Mouse (Mus musculus): ENCODE measurements at regions not wholly inside any gene's neighbourhood (a gene's known extent, or its start where the extent isn't known, plus 50 kb on each side); places are given as distances from the start of the nearest gene placed in this dataset.

- 76% methylated on average over 4 of the region's 4 CpGs for whole genome bisulfite sequencing
- no peak overlapping the region for H3K9ac ChIP-seq
- no peak for ATAC-seq (ENCODE audit: insufficient number of reproducible peaks, insufficient read depth, low FRiP score, low TSS enrichment)
- H3K4me1 ChIP-seq = no peaks in the 10 kb centered on the region
- H3K9me3 ChIP-seq = no peaks in the 10 kb centered on the region
- H3K27ac ChIP-seq = no peak overlapping the region
- no peak overlapping the region for H3K4me2 ChIP-seq (replicated peaks)
- H3K27me3 ChIP-seq = no peaks in the 10 kb centered on the region
- no peak overlapping the region for H3K4me3 ChIP-seq
- no peaks in the 10 kb centered on the region for H3K36me3 ChIP-seq
These were observed 2157.1 kb downstream of the 4930444P10Rik start for GRCm38 (mm10) chr1:13935938-13936491.

DNA sequence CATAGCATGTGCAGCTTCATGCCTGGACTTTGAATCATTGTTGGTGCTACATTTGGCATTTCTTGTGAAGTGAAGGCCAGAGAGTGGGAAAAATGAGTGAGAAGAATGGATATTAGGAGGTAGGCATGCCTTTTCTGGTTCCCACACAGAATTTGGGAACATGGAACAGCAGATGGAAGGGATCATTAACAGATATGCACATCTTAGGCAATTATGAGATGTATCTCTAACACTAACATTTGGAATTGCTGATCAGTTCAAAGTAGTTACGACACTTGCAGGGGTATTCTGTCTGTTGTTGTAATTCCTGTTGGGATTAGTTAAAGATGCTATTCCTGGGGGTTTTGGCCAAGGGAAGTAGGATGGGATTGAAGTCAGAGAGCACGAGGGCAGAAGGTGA is 2164.4 kb downstream of the 4930444P10Rik start:
- H3K36me3 ChIP-seq = no peaks in the 10 kb centered on the region
- 77% methylated on average over 2 of the region's 2 CpGs for WGBS

GRCm38 (mm10) chr1:13927964-13928363 is 2165.2 kb downstream of the 4930444P10Rik start:
- Histone ChIP-seq H3K27me3 (no peaks in the 10 kb centered on the region), H3K27ac (no peak overlapping the region), H3K36me3 (no peaks in the 10 kb centered on the region), H3K9me3 (no peaks in the 10 kb centered on the region), H3K4me3 (no peak overlapping the region), H3K9ac (no peak overlapping the region), H3K4me2 (replicated peaks) (no peak overlapping the region), H3K4me1 (no peaks in the 10 kb centered on the region)
- WGBS = 53% methylated on average over 2 of the region's 2 CpGs
- ATAC-seq (ENCODE audit: insufficient number of reproducible peaks, insufficient read depth, low FRiP score, low TSS enrichment) = no peak

More for the DNA sequence above, 2164.4 kb downstream of the 4930444P10Rik start:
- Histone ChIP-seq H3K4me1 (no peaks in the 10 kb centered on the region), H3K9me3 (no peaks in the 10 kb centered on the region), H3K27ac (no peak overlapping the region), H3K27me3 (no peaks in the 10 kb centered on the region), H3K4me3 (no peak overlapping the region), H3K4me2 (replicated peaks) (no peak overlapping the region), H3K9ac (no peak overlapping the region)
- no peak for ATAC-seq (ENCODE audit: insufficient number of reproducible peaks, insufficient read depth, low FRiP score, low TSS enrichment)

DNA sequence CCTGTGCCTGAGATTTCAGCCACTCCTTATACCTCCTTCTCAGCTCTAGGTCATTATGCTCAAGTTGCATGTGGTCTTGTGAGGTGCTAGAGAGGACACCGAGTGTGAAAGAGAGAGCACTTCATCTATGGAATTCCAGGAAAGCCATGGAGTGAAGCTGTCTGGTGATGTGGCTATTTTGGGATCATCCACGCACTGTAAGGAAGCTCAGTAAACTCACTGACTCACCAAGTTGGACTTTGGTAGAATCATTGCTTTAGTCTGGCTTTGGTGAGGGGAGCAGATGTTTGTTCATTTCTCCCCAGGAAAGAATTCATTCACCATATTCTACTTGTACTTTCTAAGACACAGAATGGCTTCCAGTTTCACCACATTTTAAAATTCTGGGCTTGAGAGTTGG is 2167.1 kb downstream of the 4930444P10Rik start:
- Histone ChIP-seq H3K9me3 (no peaks in the 10 kb centered on the region), H3K27me3 (no peaks in the 10 kb centered on the region), H3K36me3 (no peaks in the 10 kb centered on the region), H3K4me1 (no peaks in the 10 kb centered on the region), H3K9ac (no peak overlapping the region), H3K4me3 (no peak overlapping the region), H3K4me2 (replicated peaks) (no peak overlapping the region), H3K27ac (no peak overlapping the region)
- no peak for ATAC-seq (ENCODE audit: insufficient number of reproducible peaks, insufficient read depth, low FRiP score, low TSS enrichment)
- 87% methylated on average over 2 of the region's 2 CpGs for WGBS

GRCm38 (mm10) chr1:13915216-13915615 is 2177.9 kb downstream of the 4930444P10Rik start:
- no peak overlapping the region for H3K9ac ChIP-seq
- no peaks in the 10 kb centered on the region for H3K4me1 ChIP-seq
- H3K36me3 ChIP-seq = no peaks in the 10 kb centered on the region
- H3K27ac ChIP-seq = no peak overlapping the region
- H3K27me3 ChIP-seq = no peaks in the 10 kb centered on the region
- WGBS = 88% methylated on average over 5 of the region's 5 CpGs
- H3K4me2 ChIP-seq (replicated peaks) = no peak overlapping the region
- no peaks in the 10 kb centered on the region for H3K9me3 ChIP-seq
- H3K4me3 ChIP-seq = no peak overlapping the region
- no peak for ATAC-seq (ENCODE audit: insufficient number of reproducible peaks, insufficient read depth, low FRiP score, low TSS enrichment)

GRCm38 (mm10) chr1:13879126-13879525 is 2214.0 kb downstream of the 4930444P10Rik start:
- Histone ChIP-seq H3K9me3 (no peaks in the 10 kb centered on the region), H3K9ac (no peak overlapping the region), H3K4me1 (no peaks in the 10 kb centered on the region), H3K36me3 (no peaks in the 10 kb centered on the region), H3K27ac (no peak overlapping the region), H3K4me2 (replicated peaks) (no peak overlapping the region), H3K4me3 (no peak overlapping the region), H3K27me3 (no peaks in the 10 kb centered on the region)
- WGBS = 90% methylated on average over 2 of the region's 2 CpGs
- ATAC-seq (ENCODE audit: insufficient number of reproducible peaks, insufficient read depth, low FRiP score, low TSS enrichment) = no peak

GRCm38 (mm10) chr1:13873925-13874324 is 2219.2 kb downstream of the 4930444P10Rik start:
- no peak for ATAC-seq (ENCODE audit: insufficient number of reproducible peaks, insufficient read depth, low FRiP score, low TSS enrichment)
- H3K4me1 ChIP-seq = no peaks in the 10 kb centered on the region
- H3K4me3 ChIP-seq = no peak overlapping the region
- H3K27me3 ChIP-seq = no peaks in the 10 kb centered on the region
- H3K36me3 ChIP-seq = no peaks in the 10 kb centered on the region
- H3K9ac ChIP-seq = no peak overlapping the region
- H3K27ac ChIP-seq = no peak overlapping the region
- H3K9me3 ChIP-seq = no peaks in the 10 kb centered on the region
- no peak overlapping the region for H3K4me2 ChIP-seq (replicated peaks)

DNA sequence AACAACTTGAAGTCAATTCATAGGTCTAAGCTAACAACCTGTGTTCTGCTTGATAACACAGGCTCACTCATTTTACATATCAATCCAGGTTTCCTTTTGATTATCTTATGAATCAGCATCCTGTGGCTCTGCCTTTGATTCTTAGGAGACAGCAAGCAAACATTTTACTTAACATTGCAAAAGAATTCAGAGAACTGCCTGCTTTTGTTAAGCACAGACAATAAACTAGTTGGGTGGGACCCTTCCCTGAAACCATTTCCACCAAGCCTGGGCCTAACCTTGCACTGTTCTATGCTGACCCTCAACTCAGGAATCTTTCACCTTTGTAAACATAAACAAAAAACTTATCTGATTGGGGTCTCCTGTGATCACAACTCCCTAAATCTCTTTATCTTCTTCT is 2220.6 kb downstream of the 4930444P10Rik start:
- Histone ChIP-seq H3K27me3 (no peaks in the 10 kb centered on the region), H3K4me2 (replicated peaks) (no peak overlapping the region), H3K4me3 (no peak overlapping the region), H3K4me1 (no peaks in the 10 kb centered on the region), H3K9ac (no peak overlapping the region), H3K27ac (no peak overlapping the region), H3K9me3 (no peaks in the 10 kb centered on the region), H3K36me3 (no peaks in the 10 kb centered on the region)
- no peak for ATAC-seq (ENCODE audit: insufficient number of reproducible peaks, insufficient read depth, low FRiP score, low TSS enrichment)

GRCm38 (mm10) chr1:13870631-13871286 is 2222.4 kb downstream of the 4930444P10Rik start:
- no peaks in the 10 kb centered on the region for H3K9me3 ChIP-seq
- H3K4me2 ChIP-seq (replicated peaks) = no peak overlapping the region
- no peaks in the 10 kb centered on the region for H3K36me3 ChIP-seq
- no peak overlapping the region for H3K9ac ChIP-seq
- no peak for ATAC-seq (ENCODE audit: insufficient number of reproducible peaks, insufficient read depth, low FRiP score, low TSS enrichment)
- H3K4me3 ChIP-seq = no peak overlapping the region
- WGBS = 86% methylated on average over 3 of the region's 3 CpGs
- H3K27me3 ChIP-seq = no peaks in the 10 kb centered on the region
- no peaks in the 10 kb centered on the region for H3K4me1 ChIP-seq
- H3K27ac ChIP-seq = no peak overlapping the region

DNA sequence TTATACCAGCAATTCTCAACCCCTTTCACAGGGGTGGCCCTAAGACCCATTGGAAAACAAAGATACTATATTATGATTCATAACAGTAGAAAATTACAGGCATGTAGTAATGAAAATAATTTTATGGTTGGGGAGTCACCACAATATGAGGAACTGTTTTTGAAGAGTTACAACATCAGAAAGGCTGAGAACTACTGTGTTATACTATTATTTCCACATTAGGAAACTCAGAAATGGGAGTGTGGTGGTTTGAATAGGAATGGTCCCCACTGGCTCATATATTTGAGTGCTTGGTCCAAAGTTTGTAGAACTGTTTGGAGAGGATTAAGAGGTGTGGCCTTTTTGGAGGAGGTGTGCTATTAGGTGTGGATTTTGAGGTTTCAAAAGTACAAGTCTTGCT is 2227.4 kb downstream of the 4930444P10Rik start:
- H3K4me2 ChIP-seq (replicated peaks) = no peak overlapping the region
- no peaks in the 10 kb centered on the region for H3K9me3 ChIP-seq
- H3K27ac ChIP-seq = no peak overlapping the region
- H3K4me1 ChIP-seq = peaks cover 6% of the 10 kb centered on the region; the same call in 1 of the 2 replicates
- no peak for ATAC-seq (ENCODE audit: insufficient number of reproducible peaks, insufficient read depth, low FRiP score, low TSS enrichment)
- H3K9ac ChIP-seq = no peak overlapping the region
- no peaks in the 10 kb centered on the region for H3K36me3 ChIP-seq
- H3K4me3 ChIP-seq = no peak overlapping the region
- H3K27me3 ChIP-seq = no peaks in the 10 kb centered on the region

DNA sequence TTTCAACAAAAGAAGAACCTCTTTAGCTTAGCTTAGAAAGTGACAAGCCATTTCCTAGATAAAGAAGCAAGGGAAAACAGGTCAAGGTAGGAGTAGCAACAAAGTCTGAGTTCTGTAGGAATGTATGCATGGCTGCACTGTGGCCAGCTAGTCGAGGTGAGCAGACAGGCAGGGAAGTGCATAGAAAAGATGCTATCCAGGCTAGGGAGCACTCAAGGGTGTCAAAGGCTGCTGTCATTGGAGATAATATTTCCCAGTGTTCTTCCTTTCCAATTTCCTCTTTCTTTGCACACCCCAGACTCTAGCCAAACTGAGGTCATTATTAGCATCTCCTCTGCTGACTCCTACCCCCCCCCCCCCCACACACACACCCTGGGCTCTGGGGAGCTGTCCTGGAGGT is 2229.4 kb downstream of the 4930444P10Rik start:
- Histone ChIP-seq H3K27ac (no peak overlapping the region), H3K9ac (no peak overlapping the region), H3K36me3 (no peaks in the 10 kb centered on the region), H3K27me3 (no peaks in the 10 kb centered on the region), H3K9me3 (no peaks in the 10 kb centered on the region), H3K4me1 (peaks cover 16% of the 10 kb centered on the region; the same call in 1 of the 2 replicates), H3K4me2 (replicated peaks) (no peak overlapping the region), H3K4me3 (no peak overlapping the region)
- 57% methylated on average over 1 of the region's 1 CpGs for WGBS
- ATAC-seq (ENCODE audit: insufficient number of reproducible peaks, insufficient read depth, low FRiP score, low TSS enrichment) = no peak

DNA sequence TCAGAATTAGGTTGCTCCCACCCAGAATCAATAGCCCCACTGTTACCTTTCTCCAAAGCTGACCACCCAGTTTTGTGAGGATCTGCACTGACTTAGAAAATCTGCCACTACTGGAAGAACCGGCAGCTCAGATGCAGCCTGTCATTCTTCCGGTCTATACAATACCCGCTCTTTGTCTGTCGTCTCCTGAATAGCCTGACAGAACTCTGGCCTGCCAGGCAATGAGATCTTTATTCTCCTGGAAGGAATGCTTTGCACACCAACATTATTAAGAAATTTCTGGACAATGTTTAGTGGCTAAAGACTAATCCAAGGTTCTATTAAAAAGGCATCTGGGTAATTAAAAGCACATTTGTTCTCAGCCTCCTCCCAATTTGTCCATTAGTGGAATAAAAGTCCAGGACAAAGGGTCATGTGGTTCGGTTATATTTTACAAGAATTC is 2232.0 kb downstream of the 4930444P10Rik start:
- Histone ChIP-seq H3K9ac (no peak overlapping the region), H3K27ac (no peak overlapping the region), H3K27me3 (no peaks in the 10 kb centered on the region), H3K4me3 (no peak overlapping the region), H3K4me2 (replicated peaks) (no peak overlapping the region), H3K9me3 (no peaks in the 10 kb centered on the region), H3K36me3 (no peaks in the 10 kb centered on the region), H3K4me1 (peaks cover 18% of the 10 kb centered on the region; the same call in 1 of the 2 replicates)
- WGBS = 15% methylated on average over 5 of the region's 5 CpGs
- ATAC-seq (ENCODE audit: insufficient number of reproducible peaks, insufficient read depth, low FRiP score, low TSS enrichment) = no peak

All from embryonic facial prominence, embryonic 12.5 days (tissue).